Mouse (Mus musculus): Measurements from ENCODE around the gene Igfbp3. TPM values are rescaled to one million over a fixed set of nuclear protein-coding genes. Genes with fewer than 3 reads are reported as not detected.

Gene Igfbp3
- total RNA-seq, 4 experiments from 2014 or later: 6.5 to 7.4 (median 6.7) TPM

DNA sequence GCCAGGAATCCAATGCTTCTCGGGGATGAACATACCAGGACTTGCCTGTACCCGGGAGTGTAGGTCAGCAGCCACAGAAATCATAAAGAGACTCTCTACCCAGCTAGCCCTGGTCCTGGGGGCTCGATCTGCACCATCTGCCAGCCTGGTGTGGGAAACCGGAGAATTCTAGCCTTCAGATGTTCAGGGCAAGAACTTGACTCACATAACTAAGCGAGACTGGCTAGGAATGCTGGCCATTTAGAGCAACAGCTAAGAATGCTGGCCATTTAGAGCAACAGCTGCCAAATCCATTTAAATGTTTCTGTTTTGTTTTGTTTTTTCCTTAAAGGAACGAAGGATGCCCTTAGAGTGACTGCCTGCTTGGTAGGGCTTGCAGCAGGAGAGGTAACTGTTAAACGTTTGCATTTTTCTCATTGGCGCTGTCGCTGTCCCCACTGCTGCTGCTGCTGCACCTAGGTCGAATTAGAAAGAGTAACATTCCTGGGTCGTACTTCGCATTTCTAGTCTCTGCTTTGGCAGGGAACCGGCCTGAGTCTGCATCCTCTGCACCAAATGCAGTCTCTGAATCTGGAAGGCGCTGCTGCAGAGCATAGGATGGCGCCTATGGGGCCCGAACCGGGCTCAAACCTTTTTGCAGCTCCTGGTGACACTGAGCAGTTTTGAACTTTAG, 1.5 kb downstream of the Igfbp3 start:
- no peak for DNase-seq (ENCODE audit: low spot score in 2 of 2)

DNA sequence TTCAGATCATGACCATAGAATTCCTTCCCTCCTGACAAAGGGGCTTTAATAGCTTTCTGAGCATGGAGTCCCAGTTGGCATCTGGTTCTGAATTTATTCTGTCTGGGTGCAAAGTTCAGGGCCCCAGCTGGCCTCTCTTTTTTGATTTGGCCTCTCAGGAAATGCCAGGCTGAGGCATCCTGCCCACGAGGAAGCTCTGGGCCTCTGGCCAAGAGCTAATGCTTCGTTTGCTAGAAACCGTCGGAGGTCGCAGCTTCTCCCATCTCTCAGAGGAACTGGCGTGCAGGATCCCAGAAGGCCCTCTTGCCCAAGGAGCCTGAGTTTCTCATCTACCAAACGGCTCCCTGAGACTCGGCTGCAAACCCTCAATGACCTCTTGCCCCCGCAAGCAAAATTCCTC, 2.5 kb downstream of the Igfbp3 start:
- DNase-seq (ENCODE audit: low spot score in 2 of 2): no peak

DNA sequence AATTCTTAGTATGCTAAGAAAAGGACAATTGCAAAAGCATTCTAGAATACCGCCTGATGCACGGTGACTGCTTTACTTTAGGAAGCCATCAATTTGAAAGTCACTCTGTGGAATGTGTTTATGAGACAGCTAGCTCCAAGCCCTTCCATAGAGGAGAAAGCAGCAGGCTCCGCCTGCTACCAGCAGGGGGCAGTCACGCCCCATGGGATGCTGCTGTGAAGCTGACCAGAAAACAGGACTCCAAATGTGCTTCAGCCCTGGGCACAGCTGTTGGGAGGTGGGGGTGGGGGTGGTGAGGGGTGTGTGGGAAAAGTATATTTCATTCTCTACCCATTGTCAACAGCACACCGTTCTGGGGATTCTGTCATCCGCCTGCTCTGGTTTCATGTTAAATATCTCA, 3.4 kb downstream of the Igfbp3 start:
- DNase-seq (ENCODE audit: low spot score in 2 of 2): peak; percentile 39 to 65

GRCm38 (mm10) chr11:7203846-7204245, 9.9 kb downstream of the Igfbp3 start:
- no peak for DNase-seq (ENCODE audit: low spot score in 2 of 2)

GRCm38 (mm10) chr11:7202206-7202605, 11.5 kb downstream of the Igfbp3 start:
- DNase-seq (ENCODE audit: low spot score in 2 of 2): no peak

DNA sequence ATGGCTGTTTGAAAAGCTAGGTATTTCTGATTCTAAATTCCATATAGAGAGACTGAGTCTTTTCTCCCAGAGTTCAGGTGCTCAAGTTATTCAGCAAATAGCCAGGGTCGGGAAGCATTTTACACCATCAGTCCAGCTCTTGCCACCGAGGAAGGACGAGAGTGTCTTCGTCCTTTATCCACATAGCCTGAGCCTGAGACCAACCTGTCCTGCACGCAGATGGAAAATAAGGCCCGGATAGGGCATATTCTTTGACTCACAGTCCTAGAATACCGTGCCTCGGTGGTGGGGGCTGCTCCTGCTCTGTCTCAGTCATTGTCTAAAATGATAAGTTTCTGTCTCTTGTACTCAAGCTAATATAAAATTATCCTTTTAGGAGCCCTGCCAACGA, 13.3 kb downstream of the Igfbp3 start:
- no peak for DNase-seq (ENCODE audit: low spot score in 2 of 2)

DNA sequence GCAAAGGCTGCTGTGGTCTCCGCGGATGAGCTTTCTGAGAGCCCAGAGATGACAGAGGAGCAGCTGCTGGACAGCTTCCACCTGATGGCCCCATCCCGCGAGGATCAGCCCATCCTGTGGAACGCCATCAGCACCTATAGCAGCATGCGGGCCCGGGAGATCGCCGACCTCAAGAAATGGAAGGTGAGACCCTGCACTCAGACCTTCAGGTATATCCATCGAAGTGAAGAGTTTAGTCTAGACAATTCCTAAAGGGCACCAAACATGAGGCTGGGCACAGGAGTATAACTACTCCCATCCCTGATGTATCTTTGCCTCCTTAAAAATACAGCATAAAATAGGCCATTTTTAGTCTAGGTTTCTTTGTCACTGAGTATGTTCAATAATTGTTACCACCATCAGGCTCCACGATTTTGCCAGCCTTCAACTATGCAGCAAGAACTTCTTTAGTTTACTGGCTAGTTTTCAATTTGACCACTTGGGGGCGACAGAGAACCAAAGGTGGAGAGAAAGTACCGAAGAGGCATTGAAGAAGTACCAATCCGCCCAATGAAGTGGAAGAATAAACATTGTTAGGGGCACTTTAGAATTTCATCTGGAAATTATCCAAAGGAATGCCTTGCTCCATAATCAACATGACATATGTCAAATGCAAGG, 13.9 kb downstream of the Igfbp3 start:
- no peak for DNase-seq (ENCODE audit: low spot score in 2 of 2)

- DNase-seq (ENCODE audit: low spot score in 2 of 2): no peak
Measured at GRCm38 (mm10) chr11:7198481-7199256, 15.1 kb downstream of the Igfbp3 start.

DNA sequence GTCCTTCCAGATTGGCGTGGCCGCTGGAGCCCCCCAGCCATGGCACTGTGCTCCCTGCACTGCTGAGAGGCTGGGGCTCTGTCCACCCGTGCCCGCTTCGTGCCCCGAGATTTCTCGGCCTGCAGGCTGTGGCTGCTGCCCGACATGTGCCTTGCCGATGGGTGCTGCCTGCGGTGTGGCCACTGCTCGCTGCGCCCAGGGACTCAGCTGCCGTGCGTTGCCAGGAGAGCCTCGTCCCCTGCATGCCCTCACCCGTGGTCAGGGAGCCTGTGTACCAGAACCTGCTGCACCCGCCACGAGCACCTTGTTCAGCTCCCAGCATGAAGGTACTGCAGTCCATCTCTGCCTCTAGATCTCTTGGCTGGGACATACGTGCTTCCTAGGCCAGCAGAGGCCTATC, 15.7 kb downstream of the Igfbp3 start:
- DNase-seq (ENCODE audit: low spot score in 2 of 2): no peak

DNA sequence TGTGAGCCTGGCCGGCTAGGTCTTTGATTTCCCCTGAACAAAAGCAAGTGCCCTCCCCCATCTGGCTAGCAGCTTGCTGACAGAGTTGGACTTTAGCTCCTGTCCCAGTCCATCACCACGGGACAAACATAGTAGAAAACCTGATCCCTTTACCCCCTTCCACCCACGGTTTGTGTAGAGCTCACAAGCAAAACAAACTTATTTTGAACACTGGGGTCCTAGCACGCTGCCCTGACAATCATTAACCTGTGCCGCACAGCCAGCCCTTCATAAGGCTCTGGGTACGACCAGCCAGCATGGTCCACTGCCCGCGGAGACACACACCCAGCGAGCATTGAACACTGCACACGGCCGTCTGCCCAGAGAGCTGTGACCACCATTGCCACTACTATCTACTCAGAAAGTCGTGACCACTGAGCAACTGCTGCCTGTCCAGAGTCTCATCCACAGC, 16.2 kb downstream of the Igfbp3 start, which contains the start of gene Igfbp1:
Gene Igfbp1, plus strand, starts transcription at position 292 of the 451 bp plus-strand sequence.
- no peak for DNase-seq (ENCODE audit: low spot score in 2 of 2)

DNA sequence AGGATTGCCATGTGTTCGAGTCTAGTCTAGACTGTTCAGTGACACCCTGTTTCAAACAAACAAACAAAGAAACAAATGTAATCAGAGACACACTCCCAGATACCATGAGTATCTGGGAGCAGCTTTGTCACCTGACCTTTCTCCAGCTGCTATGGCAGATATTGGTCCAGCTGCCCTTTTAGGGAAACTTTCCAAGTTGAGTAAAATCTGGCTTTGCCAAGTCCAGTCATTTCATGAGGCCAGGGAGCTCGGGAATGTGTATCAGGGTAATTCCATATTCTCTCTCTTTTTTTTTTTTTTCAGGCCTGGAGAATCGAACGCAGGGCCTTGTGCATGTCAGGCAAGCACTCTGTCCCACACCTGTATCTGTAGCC, 18.4 kb downstream of the Igfbp3 start:
- DNase-seq (ENCODE audit: low spot score in 2 of 2): no peak

DNA sequence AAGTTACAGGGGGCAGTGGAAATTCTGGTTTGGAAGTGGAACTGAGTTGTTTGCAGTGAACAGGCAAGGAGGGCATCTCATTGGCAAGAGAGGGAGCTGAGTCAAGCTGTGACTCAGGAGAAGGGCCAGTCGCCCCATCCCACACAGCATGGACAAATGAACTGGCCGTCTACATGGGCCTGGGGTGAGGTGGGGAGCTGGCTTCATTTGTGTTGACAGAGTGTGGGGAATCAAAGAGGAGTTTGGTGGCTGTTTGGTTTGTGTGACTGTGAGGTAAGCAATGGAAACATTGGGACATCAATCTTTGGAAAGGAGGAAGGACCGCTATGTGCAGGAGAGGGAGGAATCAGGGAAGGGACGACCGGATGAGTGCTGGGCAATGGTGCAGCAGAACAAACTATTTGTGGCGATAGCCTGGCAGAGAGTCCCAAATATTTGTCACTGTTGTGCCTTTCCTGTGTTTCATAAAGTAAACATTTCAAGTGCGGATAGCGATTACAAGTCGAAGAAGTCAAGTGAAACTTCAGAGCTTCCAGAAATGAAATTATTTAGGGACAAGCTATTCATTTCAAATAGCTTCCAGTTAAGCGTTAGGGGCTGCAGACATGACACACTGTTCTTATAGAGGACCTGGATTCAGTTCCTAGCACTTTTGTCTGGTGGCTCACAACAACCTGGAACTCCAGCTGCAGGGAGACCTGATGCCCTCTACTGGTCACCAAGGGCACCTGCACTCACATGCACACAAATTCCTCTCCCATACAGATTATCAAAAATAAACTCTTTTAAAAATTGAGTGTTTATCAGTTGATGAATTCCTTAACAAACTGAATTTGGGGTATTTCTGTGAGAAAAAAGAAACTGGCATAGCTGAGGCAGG, 19.1 kb downstream of the Igfbp3 start:
- no peak for DNase-seq (ENCODE audit: low spot score in 2 of 2)

DNA sequence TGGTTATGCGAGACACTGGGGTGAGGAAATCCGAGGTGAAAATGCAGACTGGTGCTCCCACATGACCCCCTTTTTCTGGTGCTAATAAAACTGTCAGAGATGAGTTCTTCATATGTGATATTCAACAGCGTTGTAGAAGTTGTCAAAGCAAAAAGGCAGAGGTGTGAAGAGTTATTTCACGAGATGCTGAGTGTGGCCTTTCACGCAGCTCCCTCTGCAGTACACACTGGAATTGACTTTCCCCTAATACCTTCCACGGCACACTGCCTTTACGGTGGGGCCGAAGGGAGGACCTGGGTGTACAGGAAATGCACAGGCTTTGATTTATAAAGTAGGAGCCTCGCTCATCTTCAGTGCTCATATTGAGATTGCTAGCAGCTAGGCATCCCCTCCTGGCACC, 20.6 kb downstream of the Igfbp3 start:
- no peak for DNase-seq (ENCODE audit: low spot score in 2 of 2)

DNA sequence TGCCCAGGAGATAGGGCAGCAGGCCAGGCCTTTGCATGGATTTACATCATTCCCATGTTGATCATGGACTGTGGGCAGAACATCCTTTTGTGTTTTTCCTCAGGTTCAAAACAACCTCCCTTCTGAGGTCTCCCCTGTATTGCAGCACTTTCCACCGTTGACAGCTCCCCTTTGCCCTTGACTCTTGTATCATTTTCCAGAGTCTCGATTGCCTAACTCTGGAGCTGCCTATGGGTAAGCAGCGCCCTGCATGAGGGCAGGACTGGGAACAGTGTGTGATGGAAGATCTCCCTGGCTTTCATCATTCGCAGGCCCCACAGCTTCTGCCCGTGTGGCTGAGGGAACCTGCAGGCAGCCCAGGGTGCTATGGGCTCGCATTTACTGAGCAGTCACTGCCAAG, 21.0 kb downstream of the Igfbp3 start:
- no peak for DNase-seq (ENCODE audit: low spot score in 2 of 2)

DNA sequence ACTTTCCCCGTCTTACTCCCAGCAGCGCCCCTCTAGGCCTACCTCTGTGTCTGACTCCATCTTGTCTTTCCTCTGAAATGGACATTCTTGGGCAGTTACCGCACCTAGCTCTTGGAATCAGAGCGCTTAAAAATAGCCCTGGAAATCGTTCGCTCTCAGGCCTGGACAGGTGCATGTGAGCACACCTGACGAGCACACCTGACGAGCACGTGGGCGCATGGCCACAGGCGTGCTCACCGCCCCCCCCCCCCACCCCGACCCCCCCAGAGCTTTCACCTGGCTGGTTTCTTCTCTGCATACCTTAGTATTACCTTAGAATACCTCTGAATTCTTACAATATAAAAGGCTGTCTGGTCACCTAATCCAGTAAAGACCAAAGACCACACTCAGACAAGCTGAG, 25.3 kb downstream of the Igfbp3 start, which contains the start of gene Gm11985:
Gene Gm11985, minus strand, starts transcription at position 101 of the 400 bp plus-strand sequence.
- DNase-seq (ENCODE audit: low spot score in 2 of 2): no peak

- no peak for DNase-seq (ENCODE audit: low spot score in 2 of 2)
Measured at GRCm38 (mm10) chr11:7187472-7187871, 26.3 kb downstream of the Igfbp3 start.

DNA sequence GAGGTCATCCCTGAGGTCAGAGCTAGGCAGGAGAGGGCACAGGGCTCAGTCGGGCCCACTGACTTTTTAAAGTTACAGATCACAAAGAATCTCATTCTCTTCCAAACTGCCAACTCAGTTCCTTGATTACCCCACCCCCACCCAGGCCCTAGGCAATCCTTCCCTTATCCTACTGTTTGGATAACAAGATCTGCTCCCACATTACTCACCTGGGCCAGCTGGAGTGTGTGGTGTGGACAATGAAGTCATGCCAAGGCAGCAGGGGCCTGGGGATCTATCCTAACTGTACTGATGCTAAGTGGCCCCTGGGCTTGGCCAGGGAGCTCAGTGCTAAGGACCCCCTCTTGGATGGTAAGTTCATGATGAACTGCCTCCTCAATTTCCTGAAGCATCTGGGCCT, 29.3 kb downstream of the Igfbp3 start:
- no peak for DNase-seq (ENCODE audit: low spot score in 2 of 2)

GRCm38 (mm10) chr11:7182409-7183042, 31.2 kb downstream of the Igfbp3 start:
- no peak for DNase-seq (ENCODE audit: low spot score in 2 of 2)

- no peak for DNase-seq (ENCODE audit: low spot score in 2 of 2)
Measured at GRCm38 (mm10) chr11:7179276-7179675, 34.4 kb downstream of the Igfbp3 start.

DNA sequence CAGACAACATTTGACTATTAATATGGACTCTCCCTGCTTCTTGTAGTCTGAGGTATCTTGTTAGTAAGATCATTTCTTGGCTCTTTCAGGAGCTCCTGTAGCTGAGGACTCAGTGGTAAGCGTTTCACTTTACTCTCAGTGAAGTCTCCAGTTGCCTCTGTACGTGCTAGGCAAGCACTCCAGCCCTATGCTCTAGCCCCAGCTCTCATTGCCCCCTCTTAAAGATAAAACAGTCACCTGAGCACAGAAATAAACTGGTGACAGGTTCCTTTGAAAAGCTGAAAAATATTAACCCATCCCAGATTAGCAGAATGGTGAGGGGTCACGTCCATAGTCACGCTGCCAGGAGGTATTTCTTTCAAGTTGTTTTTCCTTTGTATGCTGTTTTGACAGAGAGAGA, 35.0 kb downstream of the Igfbp3 start:
- no peak for DNase-seq (ENCODE audit: low spot score in 2 of 2)

DNA sequence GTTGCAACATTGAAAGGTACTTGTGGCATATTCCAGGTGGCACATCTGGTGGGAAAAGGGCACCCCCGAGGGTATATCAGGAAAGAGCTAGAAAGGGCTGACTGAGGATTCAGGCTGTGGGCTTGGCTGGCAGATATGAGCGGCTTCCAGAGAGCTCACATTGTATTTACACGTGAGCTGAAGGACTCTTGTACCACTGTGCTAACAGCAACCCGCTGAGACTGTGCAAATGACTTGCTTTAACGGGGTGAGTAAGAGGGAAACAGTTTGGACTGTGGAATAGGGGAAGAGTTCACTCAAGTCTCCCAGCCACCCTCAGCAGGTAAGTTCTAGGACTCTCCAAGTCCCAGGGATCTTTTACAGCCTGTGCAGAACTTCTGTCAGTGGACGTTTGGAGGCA, 40.1 kb downstream of the Igfbp3 start:
- no peak for DNase-seq (ENCODE audit: low spot score in 2 of 2)

Data from left cerebral cortex, adult 8-10 months (tissue).